Mouse (Mus musculus) ES-E14 (cell line): ENCODE results near the gene Cplane1. TPM values are rescaled to one million over a fixed set of nuclear protein-coding genes. Genes with fewer than 3 reads are reported as not detected.
A peak's percentile ranks its signal among the peaks of the same experiment; 100 is the strongest.
"Not testable (repeated sequence)": the region's sequence is repeated elsewhere in the genome, so short reads cannot be mapped to it uniquely, and the experiment has no call there.

Experiments used
- DNase-seq: peaks from one replicate; pipeline ENCODE4 v3.0.0-alpha.2; 2013; ENCODE audit warnings: low read depth, low spot score
- H3K27ac ChIP-seq: 2 replicates; pipeline ENCODE4 v1.5.1; 2012; ENCODE audit warnings: low read depth, mild to moderate bottlenecking, low read length, moderate library complexity, mixed read lengths; ENCODE audit not compliant: poor library complexity, insufficient read depth, severe bottlenecking
- H3K36me3 ChIP-seq: 2 replicates; pipeline ENCODE4 v1.6.1; 2012; ENCODE audit warnings: mild to moderate bottlenecking, low read length, moderate library complexity, mixed read lengths; ENCODE audit not compliant: control insufficient read depth, poor library complexity, insufficient read depth, severe bottlenecking
- H3K4me1 ChIP-seq, 2 experiments: fragments of 150-350 bp in 1 of 2; sonication (generic) in 1 of 2; 2 replicates each; pipeline ENCODE4 v1.6.1; 2012; ENCODE audit warnings: low read length in 2 of 2, mild to moderate bottlenecking in 1 of 2, mixed read lengths in 1 of 2; ENCODE audit not compliant: control insufficient read depth in 2 of 2, insufficient read depth in 2 of 2, poor library complexity in 1 of 2
- H3K4me3 ChIP-seq, 2 experiments: fragments of 150-350 bp in 1 of 2; sonication (generic) in 1 of 2; 2 replicates each; pipeline ENCODE4 v1.5.1; 2012; ENCODE audit warnings: low read length in 2 of 2, low read depth in 1 of 2, mild to moderate bottlenecking in 1 of 2, mixed read lengths in 1 of 2; ENCODE audit not compliant: insufficient read depth in 1 of 2, poor library complexity in 1 of 2, severe bottlenecking in 1 of 2
- H3K9ac ChIP-seq: 2 replicates; pipeline ENCODE4 v1.6.1; 2012; ENCODE audit warnings: low read depth, mild to moderate bottlenecking, low read length, mixed read lengths; ENCODE audit not compliant: poor library complexity, insufficient read depth, severe bottlenecking
- H3K9me3 ChIP-seq: fragments of 150-350 bp; sonication (generic); 2 replicates; pipeline ENCODE4 v1.6.1; 2012; ENCODE audit warnings: low read depth, mild to moderate bottlenecking, low read length; ENCODE audit not compliant: control insufficient read depth, insufficient read depth
- CHD2 ChIP-seq: IDR thresholded peaks from 2 replicates; pipeline ENCODE4 v1.6.1; 2014; ENCODE audit warnings: mild to moderate bottlenecking, low read depth, low read length, inconsistent platforms
- HCFC1 ChIP-seq: IDR thresholded peaks from 2 replicates; pipeline ENCODE4 v1.6.1; 2012; ENCODE audit warnings: low read length, inconsistent platforms, borderline replicate concordance; ENCODE audit not compliant: insufficient read depth
- MAFK ChIP-seq: IDR thresholded peaks from 2 replicates; pipeline ENCODE4 v1.6.1; 2014; ENCODE audit warnings: mild to moderate bottlenecking, low read depth, low read length, inconsistent platforms; ENCODE audit not compliant: insufficient read depth
- ZC3H11A ChIP-seq: IDR thresholded peaks from 2 replicates; pipeline ENCODE4 v1.6.1; 2012; ENCODE audit warnings: low read depth, mild to moderate bottlenecking, inconsistent platforms, low read length, borderline replicate concordance
- ZNF384 ChIP-seq: IDR thresholded peaks from 2 replicates; pipeline ENCODE4 v1.6.1; 2012; ENCODE audit warnings: low read depth, low read length, inconsistent platforms
- in situ Hi-C, 2 experiments: fragments of 600-800 bp; cut with MboI; formaldehyde crosslinking; loops; one replicate each; pipeline ENCODE4 v1.15.1; 2025; ENCODE audit warnings: low sequenced_read_pairs in 2 of 2, inconsistent platforms in 1 of 2; ENCODE audit not compliant: unreplicated experiment in 2 of 2
- total RNA-seq: library from RNA; depleted of rRNA; stranded (reverse); fragments of 300-350 nt; gene quantifications from 2 replicates; pipeline ENCODE4 v1.2.3, GENCODE M21; 2012

The Cplane1 gene
- total RNA-seq, 1 experiment = 13.5 TPM

- DNase-seq = no peak
- in situ Hi-C loops = no loop called here
- H3K27ac ChIP-seq = no peak overlapping the region
- TF ChIP-seq CHD2 (no peak), ZNF384 (no peak), MAFK (no peak), HCFC1 (no peak), ZC3H11A (no peak)
- no peak overlapping the region for H3K4me3 ChIP-seq
- H3K9ac ChIP-seq = no peak overlapping the region
- H3K4me1 ChIP-seq = no peaks in the 10 kb centered on the region
- no peaks in the 10 kb centered on the region for H3K9me3 ChIP-seq
- H3K36me3 ChIP-seq = peaks cover 7% of the 10 kb centered on the region
Observed at GRCm38 (mm10) chr15:8268231-8268630, 99.3 kb downstream of the Cplane1 start.

GRCm38 (mm10) chr15:8271952-8272351, 103.0 kb downstream of the Cplane1 start:
- in situ Hi-C loops = no loop called here
- no peak overlapping the region for H3K4me3 ChIP-seq
- DNase-seq = no peak
- H3K27ac ChIP-seq = no peak overlapping the region
- H3K9ac ChIP-seq = no peak overlapping the region
- TF ChIP-seq ZNF384 = no peak
- TF ChIP-seq HCFC1 = no peak
- no peak for TF ChIP-seq MAFK
- no peaks in the 10 kb centered on the region for H3K9me3 ChIP-seq
- no peaks in the 10 kb centered on the region for H3K4me1 ChIP-seq
- peaks cover 5% of the 10 kb centered on the region; the same call in 1 of the 2 replicates for H3K36me3 ChIP-seq

- H3K9ac ChIP-seq, in situ Hi-C loops, H3K36me3 ChIP-seq, H3K4me3 ChIP-seq, H3K27ac ChIP-seq, H3K9me3 ChIP-seq, DNase-seq, H3K4me1 ChIP-seq: not testable (repeated sequence)
Observed at GRCm38 (mm10) chr15:8277916-8278315, 109.0 kb downstream of the Cplane1 start.

- Histone ChIP-seq H3K9ac (peak overlapping the region; percentile 38; the same call in 1 of the 2 replicates), H3K27ac (0 out of 2 replicates have a peak overlapping the region, but pooled peaks have one; percentile 12), H3K4me1 (0 out of 4 replicates have a peak, but pooled peaks cover 0 to 2% of the 10 kb centered on the region in 2 experiments), H3K4me3 (peak overlapping the region in 1 of 2 experiments; percentile 40; a peak in 1 of 4 replicates), H3K36me3 (no peaks in the 10 kb centered on the region; the same call in 1 of the 2 replicates), H3K9me3 (no peaks in the 10 kb centered on the region)
- in situ Hi-C loops = no loop called here
- no peak for DNase-seq
- TF ChIP-seq HCFC1 (no peak), MAFK (no peak), CHD2 (no peak), ZNF384 (no peak), ZC3H11A (no peak)
Observed at GRCm38 (mm10) chr15:8279320-8279779, 110.4 kb downstream of the Cplane1 start.

GRCm38 (mm10) chr15:8279929-8280610, 111.2 kb downstream of the Cplane1 start:
- H3K9ac ChIP-seq = no peak overlapping the region
- no peak overlapping the region for H3K27ac ChIP-seq
- in situ Hi-C loops = no loop called here
- H3K4me3 ChIP-seq = peak overlapping the region in 1 of 2 experiments; percentile 40; a peak in 2 of 4 replicates
- TF ChIP-seq ZC3H11A = no peak
- TF ChIP-seq MAFK = no peak
- no peak for TF ChIP-seq ZNF384
- TF ChIP-seq CHD2 = no peak
- no peak for TF ChIP-seq HCFC1
- DNase-seq = no peak
- no peaks in the 10 kb centered on the region for H3K36me3 ChIP-seq
- H3K9me3 ChIP-seq = no peaks in the 10 kb centered on the region
- 0 out of 4 replicates have a peak, but pooled peaks cover 0 to 2% of the 10 kb centered on the region in 2 experiments for H3K4me1 ChIP-seq
